Mouse (Mus musculus) spleen, embryonic (tissue): ENCODE results near the gene Hist1h4h.
"Not testable (repeated sequence)": the region's sequence is repeated elsewhere in the genome, so short reads cannot be mapped to it uniquely, and the experiment has no call there.

Experiments used
- CTCF ChIA-PET: fragments of 350-600 bp; sonication (Branson Sonifier 250); formaldehyde crosslinking; loops from one replicate; lab custom pipeline; 2022; lab: Charles Lee

The Hist1h4h gene

DNA sequence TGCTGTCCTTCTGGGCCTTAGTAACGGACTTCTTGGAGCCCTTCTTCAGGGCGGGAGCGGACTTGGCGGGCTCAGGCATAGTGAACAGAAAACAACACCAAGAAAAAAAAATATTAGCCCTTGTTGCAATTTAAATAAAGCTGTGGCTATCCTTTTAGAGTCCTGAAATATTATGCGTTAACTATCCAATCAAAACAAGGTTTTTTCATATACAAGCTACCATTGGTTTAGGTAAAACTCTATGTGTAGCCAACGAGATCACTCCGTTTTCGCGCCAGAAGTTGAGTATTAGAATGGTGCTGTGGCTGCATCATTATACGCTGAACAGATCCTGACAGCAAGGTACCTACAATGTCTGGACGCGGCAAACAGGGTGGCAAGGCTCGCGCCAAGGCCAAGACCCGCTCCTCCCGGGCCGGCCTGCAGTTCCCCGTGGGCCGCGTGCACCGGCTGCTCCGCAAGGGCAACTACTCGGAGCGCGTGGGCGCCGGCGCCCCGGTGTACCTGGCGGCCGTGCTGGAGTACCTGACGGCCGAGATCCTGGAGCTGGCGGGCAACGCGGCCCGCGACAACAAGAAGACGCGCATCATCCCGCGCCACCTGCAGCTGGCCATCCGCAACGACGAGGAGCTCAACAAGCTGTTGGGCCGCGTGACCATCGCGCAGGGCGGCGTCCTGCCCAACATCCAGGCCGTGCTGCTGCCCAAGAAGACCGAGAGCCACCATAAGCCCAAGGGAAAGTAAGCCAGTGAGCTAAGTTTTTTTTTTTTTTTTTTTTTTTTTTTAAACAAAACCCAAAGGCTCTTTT is 2.9 kb downstream of the Hist1h4h start, which contains the start of gene Hist1h2af:
Gene Hist1h2af, plus strand, starts transcription at position 347 of the 808 bp plus-strand sequence.
- CTCF ChIA-PET, result interaction anchor here (0.6 kb wide), 1 partner anchor 717 kb away, joined by 3 read pairs; no protein-coding TSS in a partner anchor

DNA sequence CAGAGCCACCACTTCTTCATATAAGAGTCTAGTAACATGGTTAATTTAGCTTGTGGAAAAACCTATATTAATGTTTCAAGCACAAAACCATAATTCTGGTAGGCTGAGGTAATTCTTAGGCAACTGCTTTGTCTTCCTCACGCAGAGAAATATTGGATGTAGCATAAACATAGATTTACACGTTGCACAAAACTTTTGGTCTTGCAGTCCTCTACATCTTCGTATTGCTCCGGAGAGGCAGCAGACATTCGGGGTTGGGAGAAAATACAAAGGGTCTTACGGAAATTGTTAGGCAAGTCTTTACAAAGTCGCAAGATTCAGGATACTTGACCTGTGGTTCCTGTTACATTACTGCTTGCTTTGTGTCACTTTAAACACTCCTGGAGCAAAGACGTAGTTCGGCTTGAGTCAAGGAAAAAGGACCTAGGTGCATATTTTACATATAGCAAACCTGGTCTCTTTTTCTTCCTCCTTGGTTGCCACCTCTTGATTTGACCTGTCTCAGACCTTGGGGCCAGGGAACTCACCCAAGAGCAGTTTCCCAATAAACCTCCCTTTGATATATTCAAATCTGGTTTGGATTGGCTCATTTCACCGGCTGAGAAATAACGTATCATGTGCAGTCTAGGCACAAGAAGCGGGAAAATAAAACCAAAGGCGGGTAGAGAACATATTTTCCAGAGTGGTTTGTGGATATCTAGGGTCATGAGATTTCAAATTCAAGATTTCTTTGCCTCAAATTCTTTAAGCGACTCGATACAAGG is 3.7 kb downstream of the Hist1h4h start:
- CTCF ChIA-PET, result interaction anchor here (0.6 kb wide), 1 partner anchor 717 kb away, joined by 3 read pairs; no protein-coding TSS in a partner anchor

DNA sequence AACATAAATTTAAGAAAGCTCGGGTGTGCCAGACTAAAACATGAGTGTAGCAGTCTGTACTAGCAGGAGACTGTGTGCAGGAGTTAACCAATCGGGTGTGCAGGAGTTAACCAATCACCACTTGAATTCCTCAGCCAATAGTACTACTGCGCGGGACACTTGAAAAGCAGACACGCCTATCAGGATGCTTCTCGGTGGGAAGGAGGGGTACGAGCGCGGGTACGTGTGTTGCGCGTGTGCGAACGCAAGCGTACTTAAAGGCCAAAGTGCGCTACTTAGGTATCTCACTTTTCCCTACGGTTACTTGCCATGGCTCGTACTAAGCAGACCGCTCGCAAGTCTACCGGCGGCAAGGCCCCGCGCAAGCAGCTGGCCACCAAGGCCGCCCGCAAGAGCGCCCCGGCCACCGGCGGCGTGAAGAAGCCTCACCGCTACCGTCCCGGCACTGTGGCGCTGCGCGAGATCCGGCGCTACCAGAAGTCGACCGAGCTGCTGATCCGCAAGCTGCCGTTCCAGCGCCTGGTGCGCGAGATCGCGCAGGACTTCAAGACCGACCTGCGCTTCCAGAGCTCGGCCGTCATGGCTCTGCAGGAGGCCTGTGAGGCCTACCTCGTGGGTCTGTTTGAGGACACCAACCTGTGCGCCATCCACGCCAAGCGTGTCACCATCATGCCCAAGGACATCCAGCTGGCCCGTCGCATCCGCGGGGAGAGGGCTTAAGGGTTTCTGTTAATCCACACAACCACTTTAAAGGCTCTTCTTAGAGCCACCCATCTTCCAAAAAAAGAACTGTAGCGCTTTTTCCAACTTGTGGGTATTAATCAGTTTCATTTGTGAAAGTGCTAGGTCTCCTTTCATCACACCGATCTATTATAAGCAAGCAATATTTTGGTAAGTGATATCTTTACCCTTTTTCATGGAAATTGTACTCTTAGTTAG is 4.6 kb downstream of the Hist1h4h start, which contains the start of gene Hist1h3g:
Gene Hist1h3g, plus strand, starts transcription at position 286 of the 939 bp plus-strand sequence.
- CTCF ChIA-PET, result not testable (repeated sequence)

DNA sequence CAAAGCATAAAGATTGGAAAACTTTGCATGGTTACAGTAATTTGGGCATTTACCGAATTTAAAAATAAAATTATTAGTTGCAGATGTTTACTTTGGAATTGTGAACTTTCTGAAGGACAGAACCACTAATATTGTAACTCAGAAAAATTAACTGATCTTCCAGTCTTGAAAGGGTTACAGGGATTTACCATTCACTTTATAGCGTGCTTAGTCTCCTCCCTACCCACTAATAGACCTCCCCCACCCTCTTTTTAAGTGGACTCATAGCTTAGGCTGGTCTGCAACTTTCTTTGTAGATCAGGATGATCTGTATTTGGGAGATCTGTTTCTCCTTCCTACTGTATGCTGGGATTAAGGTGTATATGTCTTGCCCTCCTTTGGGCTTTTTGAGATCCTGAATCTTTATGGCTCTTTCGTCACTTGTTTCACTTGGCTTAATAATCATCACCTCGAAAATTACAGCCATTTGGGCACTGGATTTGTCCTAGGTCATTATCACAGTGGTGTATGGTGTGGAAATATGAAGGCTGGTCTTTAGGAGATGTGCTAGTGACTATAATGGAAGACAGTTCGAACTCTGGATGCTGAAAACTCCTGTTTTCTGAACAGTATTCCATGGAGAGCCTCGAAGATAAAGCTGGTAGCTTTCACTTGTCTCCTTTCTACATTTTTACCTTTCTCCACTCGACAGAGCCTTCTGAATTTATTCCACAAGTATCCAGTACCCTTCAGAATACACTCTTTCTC is 5.4 kb downstream of the Hist1h4h start:
- CTCF ChIA-PET, result interaction anchor here (0.7 to 1.8 kb wide), 2 partner anchors 10 to 17 kb away, joined by 4 read pairs; partner anchors contain the start of gene Hist1h1d

DNA sequence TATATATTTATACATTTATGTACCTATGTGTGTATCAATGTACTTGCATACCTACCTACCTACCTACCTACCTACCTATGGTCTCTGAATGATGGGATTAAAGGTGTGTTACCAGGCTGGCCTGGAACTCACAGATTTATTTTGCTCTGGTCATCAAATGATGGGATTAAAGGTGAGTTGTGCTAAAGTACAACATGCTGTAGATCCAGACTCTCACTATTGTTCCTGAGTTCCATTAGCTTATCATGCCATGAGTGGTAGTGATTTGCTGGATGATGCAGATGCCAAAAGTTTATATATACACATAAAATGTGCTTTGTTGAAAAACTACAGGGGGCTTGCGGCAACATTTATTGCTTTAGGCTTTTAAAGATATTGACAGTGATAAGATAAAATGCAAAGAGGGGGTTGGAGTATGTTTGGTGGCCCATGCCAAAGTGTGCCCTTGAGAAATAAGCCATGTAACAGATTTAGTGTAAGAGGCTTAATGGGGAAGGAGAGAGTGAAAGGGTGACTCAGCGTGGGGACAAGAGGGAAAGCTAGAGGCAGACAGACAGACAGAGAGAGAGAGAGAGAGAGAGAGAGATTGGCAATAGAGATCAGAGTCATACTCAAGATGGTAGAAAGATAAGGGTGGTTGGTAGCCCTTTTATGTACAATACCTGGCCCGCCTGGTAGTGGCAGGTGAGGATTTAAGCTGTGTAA is 6.3 kb downstream of the Hist1h4h start:
- CTCF ChIA-PET, result interaction anchor here (0.7 to 1.8 kb wide), 2 partner anchors 9 to 16 kb away, joined by 4 read pairs; partner anchors contain the start of gene Hist1h1d

DNA sequence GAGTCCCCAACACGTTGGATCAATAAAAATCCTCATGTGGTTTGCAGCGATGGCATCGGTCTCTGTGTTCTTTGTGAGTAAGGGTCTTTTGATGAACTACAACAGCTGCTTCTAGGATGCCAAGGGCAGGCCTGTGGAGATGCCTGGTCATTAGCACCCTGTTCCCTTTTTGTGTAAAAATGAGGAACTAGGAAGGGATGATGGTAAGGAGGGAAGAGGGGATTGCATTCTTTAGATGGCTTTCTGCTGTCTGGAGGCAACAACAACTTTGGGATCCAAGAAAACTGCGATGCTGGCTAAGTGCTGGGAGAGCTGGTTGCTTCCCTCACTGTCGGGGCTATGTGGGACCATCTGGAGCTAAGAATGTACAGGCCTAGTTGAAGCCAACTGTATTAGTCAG is 7.4 kb downstream of the Hist1h4h start:
- CTCF ChIA-PET, result interaction anchor here (1.8 kb wide), 1 partner anchor 15 kb away, joined by 4 read pairs; the partner anchor contains the start of gene Hist1h1d

DNA sequence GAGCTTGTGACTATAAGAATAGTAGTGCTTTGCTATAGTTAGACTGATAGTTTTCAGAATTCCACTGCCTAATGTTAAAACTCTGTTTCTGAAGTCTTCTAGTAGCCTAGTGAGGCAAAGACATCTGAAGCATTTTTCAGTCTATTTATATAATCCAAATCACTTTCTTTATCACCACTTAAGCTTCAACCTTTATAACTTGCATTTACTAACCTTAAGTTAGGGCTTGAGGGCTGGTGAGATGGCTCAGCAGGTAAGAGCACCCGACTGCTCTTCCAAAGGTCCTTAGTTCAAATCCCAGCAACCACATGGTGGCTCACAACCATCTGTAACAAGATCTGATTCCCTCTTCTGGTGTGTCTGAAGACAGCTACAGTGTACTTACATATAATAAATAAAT is 9.0 kb downstream of the Hist1h4h start:
- CTCF ChIA-PET, result interaction anchor here (0.8 kb wide), 1 partner anchor 103 kb away, joined by 3 read pairs; no protein-coding TSS in a partner anchor

DNA sequence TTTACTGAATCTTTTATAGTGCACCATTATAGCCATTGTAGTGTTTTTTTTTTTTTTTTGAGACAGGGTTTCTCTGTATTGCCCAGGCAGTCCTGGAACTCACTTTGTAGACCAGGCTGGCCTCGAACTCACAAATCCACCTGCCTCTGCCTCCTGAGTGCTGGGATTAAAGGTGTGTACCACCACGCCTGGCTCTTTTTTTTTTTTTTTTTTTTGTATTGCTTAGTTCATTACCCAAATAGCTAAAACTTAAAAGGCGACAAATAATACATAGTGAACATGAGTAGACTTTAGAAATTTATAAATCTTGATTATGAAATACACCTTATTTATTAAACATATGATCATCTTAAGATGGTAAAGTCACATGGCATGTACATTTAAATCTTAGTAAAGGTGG is 10.6 kb downstream of the Hist1h4h start:
- CTCF ChIA-PET, result interaction anchor here (0.6 to 0.7 kb wide), 2 partner anchors 24 to 109 kb away, joined by 3 to 5 read pairs; no protein-coding TSS in a partner anchor

DNA sequence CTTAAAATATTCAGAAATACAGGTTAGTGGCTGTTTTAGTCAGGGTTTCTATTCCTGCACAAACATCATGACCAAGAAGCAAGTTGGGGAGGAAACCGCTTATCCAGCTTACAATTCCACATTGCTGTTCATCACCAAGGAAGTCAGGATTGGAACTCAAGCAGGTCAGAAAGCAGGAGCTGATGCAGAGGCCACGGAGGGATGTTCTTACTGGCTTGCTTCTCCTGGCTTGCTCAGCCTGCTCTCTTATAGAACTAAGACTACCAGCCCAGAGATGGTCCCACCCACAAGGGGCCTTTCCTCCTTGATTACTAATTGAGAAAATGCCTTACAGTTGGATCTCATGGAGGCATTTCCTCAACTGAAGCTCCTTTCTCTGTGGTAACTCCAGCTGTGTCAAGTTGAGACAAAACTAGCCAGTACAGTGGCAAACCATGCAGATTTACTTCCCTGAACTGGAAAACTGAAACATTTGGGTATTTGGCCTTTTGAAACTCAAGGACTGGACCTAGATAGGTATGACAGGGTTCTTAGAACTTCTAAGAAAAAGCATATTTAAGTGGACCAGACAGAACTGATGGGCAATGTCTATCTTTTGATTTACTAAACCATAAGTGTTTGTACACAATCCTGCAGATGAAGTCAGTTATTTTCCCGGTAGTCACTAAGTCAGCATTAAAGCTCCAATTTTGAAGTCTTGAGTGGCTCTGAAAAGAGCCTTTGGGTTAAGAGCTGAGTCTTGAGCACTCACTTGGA is 11.6 kb downstream of the Hist1h4h start:
- CTCF ChIA-PET, result interaction anchor here (0.6 kb wide), 1 partner anchor 109 kb away, joined by 3 read pairs; no protein-coding TSS in a partner anchor

DNA sequence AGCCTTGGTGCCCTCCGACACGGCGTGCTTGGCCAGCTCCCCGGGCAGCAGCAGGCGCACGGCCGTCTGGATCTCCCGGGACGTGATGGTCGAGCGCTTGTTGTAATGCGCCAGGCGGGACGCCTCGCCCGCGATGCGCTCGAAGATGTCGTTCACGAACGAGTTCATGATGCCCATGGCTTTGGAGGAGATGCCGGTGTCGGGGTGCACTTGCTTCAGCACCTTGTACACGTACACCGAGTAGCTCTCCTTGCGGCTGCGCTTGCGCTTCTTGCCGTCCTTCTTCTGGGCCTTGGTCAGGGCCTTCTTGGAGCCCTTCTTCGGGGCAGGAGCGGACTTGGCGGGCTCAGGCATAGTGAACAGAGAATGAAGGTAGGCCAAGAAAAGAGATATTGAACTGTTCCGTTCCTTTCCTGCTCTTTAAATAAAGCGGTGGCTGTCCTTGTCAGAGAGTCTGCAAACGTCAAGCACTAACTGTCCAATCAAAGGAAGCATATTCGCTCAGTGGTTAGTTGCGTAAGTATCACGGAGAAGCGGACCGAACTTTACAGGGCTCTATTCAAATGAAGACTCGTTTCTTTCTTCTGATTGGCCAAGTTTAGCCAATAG is 12.3 kb downstream of the Hist1h4h start, which contains the start of gene Hist1h2bh:
Gene Hist1h2bh, minus strand, starts transcription at position 394 of the 609 bp plus-strand sequence.
- CTCF ChIA-PET, result interaction anchor here (1.0 kb wide), 1 partner anchor 13 kb away, joined by 4 read pairs; no protein-coding TSS in a partner anchor

DNA sequence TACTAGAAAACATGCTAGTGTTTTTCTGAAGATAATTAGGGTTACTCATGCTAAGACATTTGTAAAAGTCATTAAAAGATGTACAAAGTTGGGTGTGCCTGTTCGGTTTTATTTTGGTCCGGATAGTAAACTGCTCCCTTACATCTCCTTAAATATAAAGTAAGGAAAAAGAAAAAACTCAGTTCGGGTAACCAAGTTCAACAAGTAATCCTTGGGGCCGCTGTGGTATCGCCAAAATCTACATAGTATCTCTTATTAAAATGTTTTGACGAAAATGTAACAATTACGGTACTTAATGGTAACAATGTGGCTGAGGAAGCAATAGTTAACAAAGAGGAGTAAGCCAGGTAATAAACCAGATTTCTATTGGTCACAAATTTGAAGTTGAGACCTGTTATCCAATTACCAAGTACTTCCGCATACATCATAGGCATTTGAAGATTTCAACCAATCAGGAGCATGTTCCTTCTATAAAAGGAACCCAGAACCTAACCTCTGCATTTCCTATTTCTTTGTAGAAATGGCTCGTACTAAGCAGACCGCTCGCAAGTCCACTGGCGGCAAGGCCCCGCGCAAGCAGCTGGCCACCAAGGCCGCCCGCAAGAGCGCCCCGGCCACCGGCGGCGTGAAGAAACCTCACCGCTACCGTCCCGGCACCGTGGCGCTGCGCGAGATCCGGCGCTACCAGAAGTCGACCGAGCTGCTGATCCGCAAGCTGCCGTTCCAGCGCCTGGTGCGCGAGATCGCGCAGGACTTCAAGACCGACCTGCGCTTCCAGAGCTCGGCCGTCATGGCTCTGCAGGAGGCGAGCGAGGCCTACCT is 13.3 kb downstream of the Hist1h4h start, which contains the start of gene Hist1h3f:
Gene Hist1h3f, plus strand, starts transcription at position 88 of the 822 bp plus-strand sequence.
- CTCF ChIA-PET, result interaction anchor here (1.0 kb wide), 1 partner anchor 12 kb away, joined by 4 read pairs; no protein-coding TSS in a partner anchor

DNA sequence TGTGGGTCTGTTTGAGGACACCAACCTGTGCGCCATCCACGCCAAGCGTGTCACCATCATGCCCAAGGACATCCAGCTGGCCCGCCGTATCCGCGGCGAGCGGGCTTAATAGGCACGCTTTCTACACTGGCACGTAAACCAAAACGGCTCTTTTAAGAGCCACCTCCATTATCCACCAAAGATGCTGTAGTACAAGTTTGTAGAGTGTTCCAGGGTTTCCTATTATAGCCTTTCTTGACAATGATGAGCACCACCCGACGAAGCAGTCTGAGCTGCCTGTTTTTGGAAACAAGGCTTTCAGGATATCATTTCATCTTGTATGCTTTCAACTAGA is 13.9 kb downstream of the Hist1h4h start:
- CTCF ChIA-PET, result not testable (repeated sequence)

DNA sequence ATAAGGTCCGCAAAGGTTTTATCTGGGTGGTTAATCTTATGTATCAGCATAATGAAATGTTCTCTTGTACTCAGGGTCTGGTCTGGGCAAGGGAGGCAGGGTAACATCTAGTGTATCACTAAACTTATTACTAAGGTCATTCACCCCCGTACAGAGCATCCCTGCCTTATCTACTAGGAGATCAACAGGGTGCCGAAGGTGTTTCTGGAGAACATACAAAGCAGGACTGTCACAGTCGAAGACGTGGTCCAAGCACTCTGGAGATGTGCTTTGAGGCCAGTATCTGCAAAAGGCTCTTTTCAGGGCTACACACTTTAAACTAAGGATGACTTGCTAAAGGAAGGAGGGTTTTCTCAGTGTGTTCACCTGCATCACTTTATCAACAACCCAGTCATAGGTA is 15.8 kb downstream of the Hist1h4h start:
- CTCF ChIA-PET, result no interaction called here

DNA sequence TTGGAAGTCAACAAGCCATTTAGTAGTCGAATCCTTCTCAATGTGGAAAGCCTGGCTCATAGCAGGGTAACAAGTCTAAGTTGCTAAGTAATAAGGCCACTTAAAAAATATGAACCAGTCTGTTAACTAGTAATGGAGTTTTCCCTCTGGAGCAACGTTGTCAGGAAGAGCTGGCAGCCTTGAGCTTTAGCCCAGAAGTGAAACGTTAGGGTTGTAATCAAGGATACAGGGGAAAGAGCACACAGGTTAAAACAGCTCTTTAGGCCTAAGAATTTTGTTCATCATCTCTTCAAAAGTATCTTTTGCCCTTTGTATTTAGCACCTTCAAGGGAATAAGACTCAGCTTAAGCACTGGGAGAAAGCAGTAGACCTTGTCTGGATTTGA is 19.9 kb downstream of the Hist1h4h start:
- CTCF ChIA-PET, result interaction anchor here (0.8 kb wide), 1 partner anchor 16 kb away, joined by 4 read pairs; no protein-coding TSS in a partner anchor

DNA sequence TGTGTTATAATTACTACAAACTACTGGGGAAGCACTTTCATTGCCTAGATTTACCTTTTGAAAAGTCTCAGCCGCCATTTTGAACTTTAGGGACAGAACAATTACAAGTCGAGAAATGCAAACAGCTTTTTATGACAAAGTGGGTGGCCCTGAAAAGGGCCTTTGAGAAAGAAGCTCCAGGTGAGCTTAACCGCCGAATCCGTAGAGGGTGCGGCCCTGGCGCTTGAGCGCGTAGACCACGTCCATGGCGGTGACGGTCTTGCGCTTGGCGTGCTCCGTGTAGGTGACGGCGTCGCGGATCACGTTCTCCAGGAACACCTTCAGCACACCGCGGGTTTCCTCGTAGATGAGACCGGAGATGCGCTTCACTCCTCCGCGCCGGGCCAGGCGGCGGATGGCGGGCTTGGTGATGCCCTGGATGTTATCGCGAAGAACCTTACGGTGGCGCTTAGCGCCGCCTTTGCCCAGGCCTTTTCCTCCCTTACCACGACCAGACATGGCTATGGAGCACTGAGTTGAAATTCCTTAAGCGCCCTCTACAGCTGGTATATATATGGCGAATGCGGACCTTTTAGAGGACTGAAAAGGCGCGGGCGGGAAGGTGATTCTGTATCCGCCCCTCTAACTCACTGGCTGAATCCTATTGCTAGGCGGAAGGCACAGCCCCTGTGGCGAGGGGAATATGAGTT is 20.4 kb downstream of the Hist1h4h start, which contains the start of gene Hist1h4f:
Gene Hist1h4f, minus strand, starts transcription at position 503 of the 689 bp plus-strand sequence.
- CTCF ChIA-PET, result interaction anchor here (0.7 to 0.8 kb wide), 2 partner anchors 16 to 1772 kb away, joined by 4 read pairs; no protein-coding TSS in a partner anchor
